Mouse (Mus musculus): ENCODE data around the gene Ncmap.

Gene Ncmap

DNA sequence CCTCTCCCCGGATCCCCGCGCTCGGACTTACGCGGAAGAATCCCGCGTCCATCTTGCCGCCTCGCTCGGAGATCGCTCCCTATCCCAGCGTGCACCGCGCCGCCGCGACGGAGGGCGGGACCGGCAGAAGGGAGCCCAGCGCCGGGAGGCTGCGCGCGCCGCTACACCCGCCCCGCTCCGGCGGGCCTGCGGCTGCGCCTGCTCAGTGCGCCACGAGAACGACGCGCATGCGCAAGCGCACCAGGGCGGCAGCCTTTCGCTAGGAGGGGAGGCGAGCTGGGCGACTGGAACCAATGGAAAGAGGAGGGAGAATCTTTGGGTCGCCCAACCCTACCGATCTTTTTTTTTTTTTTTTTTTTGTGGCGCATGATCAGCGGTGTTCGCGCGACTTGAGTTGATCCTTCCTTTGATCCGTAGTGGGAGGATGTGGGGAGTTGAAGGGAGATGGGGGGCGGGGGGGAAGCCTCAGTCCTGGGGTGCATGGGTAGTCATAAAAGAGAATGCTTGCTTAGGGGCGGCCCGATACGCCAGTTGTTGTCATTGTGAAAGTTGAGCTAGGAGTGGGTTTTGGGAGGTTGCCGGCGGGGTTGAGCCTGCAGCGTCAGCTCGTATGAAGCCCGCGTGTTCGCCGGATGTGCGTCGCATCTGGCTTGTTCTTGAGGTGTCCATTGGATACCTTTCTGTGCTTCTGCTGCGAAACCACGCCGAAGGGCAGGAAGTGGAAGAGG, 44.8 kb downstream of the Ncmap start, which contains the start of gene Srrm1:
Gene Srrm1, minus strand, starts transcription at position 256 of the 728 bp plus-strand sequence.
- peak; percentile 96 for DNase-seq (ENCODE audit: low spot score in 2 of 2)

DNA sequence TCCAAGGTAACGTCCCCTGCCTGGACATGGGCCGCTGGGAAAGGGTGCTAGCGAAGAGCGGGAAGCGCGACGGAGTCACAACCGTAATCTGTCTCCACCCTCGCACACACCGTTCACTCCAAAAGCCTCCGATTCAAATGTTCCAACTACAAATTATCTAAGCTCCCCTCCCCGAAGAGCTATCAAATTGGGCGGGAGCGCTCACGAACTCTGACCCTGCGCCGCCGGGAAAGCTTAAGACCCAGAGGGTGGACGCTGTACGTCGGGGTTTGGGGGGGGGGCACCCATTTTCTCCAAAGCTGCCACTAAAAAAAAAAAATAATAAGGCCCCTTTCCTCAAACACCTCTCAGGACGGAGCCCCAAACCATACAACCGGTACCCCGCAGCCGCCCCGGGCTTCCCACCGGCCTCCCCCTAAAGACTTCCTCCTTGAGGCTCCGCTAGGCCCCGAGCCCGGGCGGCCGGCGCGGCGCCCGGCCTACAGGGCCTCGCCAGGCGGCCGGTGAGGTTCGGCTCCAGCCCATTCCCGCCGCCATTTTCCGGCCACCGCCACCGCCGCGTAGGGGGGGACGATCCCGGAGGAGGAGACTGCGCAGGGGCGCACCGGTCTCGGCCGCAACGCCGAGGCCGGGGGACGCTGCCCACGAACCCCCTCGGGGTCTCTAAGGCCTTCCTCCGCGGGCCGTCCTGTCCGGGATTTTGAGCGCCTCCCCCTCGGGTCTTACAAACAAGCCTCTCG, 45.5 kb downstream of the Ncmap start:
- peak in 1 of 2 experiments; percentile 23 for DNase-seq (ENCODE audit: low spot score in 2 of 2)

DNA sequence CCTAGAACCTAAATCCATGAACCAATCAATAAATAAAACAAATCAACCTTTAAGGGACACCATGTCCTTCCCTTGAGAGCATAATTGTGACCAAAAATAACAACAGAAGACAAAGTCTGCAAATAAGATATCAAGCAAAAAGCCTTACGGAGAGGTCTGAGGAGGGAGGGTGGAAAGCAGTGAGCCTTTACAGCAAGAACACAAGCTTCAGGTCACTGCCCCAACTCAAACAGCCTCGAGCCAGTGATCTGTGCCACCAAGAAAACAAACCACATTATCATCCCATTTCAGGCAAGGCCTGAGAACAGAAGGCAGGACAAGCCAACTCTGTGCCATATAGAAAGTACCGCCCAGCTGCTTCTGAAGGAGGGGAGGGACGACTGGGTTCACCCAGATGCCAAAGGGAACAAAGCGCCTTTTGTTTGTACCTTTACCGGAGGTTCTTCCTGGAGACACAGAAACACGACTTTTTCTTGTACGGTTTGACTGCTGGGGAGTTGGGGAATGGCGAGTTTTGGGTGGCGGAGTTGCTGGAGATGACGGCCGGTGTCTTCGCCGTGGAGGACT, 60.6 kb downstream of the Ncmap start:
- DNase-seq (ENCODE audit: low spot score in 2 of 2): no peak

DNA sequence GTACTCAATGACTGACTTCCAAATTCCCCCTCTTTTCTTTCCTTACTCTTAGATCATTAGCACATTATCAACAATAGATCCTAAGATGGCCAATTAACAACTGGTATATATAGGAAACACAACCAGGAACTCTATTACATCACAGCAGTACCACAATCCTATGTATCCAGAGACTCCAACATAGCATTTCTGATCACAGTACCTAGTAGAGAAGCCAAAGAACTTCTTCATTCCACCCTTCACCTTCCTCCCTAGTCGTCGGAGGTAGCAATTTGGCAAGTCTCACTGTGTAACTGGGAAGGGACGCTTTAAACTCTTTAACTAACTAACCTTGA, 62.0 kb downstream of the Ncmap start:
- DNase-seq (ENCODE audit: low spot score in 2 of 2): no peak

DNA sequence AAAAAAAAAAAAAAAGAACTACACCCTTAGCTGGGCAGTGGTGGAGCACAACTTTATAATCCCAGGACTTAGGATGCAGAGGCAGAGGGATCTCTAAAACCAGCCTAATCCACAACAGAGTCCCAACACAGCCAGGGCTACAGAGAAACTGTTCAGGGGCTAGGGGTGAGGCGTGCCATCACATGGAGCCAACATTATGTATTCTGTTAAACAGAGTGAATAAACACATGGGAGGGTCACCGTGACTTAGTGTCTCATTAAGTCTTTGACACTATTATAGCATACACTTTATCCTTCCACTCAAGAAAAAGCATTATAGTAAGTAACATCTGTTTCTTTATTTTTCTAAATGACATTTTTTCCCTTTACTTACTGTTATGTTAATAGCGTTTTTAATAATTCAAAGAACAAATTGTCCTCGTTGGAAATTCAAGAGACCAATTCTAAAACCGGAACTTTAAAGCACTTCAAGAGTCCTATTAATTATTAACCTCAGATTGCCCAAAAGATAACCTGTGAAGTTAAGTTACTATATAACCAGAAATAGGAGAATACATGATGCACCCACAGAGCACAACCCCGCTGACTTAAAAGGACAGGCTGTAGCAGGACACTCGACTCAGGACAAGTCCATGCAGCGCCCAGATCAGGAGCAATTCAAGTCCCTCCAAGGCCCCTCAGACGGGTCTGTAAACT, 62.6 kb downstream of the Ncmap start:
- no peak for DNase-seq (ENCODE audit: low spot score in 2 of 2)

DNA sequence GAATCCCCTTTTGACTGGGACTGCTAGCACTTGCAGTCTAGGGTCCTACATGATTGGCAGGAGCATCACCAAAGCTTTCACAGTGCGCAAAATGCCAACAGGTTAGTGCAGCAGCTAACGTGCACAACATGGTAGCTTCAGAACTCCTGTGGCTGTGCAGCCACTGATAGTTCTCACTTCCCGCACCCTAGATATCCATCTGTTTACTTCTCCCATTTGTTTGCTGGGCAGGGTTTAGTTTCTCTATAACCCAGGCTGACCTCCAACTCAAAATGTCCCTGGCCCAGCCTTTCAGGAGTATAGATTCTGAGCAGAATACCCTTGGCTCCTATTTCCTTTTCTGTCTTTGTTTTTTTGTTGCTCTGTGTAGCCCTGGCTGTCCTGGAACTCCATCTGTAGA, 71.6 kb downstream of the Ncmap start:
- no peak for DNase-seq (ENCODE audit: low spot score in 2 of 2)

DNA sequence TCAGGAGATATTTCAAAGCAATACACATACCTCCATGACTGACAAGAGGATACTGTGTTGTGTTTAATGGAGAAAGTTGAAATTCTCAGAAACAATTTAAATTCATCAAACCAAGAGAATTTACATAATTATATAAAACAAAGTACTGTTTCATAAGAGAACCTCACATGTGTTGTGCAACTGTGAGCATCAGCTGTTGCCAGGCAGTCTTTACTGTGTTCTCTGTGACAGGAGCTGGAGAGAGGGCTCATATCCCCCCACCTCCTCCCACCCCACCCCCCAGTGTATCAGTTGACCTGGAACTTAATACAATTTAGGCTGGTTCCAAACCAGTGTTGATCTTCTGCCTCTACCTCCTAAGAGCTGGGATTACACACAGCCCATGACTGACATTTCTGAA, 72.0 kb downstream of the Ncmap start:
- DNase-seq (ENCODE audit: low spot score in 2 of 2): no peak

DNA sequence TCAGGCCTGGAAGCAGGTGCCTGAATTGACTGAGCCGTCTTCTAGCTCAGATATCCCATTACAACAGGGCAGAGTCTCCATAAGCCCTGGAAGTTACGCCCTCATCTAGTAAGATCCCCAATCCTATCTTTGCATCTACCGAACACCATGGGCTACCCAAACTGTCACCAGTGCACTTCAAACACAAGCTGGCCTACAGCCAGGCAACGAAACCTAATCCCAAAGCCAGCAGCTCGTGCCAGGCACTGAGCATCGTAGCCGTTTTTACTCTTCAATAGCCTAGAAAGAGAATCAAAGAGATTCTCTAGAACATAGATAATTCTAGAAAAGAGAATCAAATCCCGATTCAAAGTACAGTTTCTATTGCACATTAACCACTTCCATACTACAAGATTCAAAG, 75.0 kb downstream of the Ncmap start:
- DNase-seq (ENCODE audit: low spot score in 2 of 2): no peak

Measured in frontal cortex, postnatal 14 days (tissue).